Mouse (Mus musculus) heart, embryonic 14.5 days (tissue): ENCODE data around the gene Spag16. TPM values are rescaled to one million over a fixed set of nuclear protein-coding genes. Genes with fewer than 3 reads are reported as not detected.

Source experiments
- ATAC-seq: fragments of 200-750 bp; cut with Nextera tagmentation; 2 replicates; pipeline ENCODE4 v1.8.0; 2017; ENCODE audit warnings: low read depth, moderate TSS enrichment; ENCODE audit not compliant: insufficient number of reproducible peaks, insufficient read depth, low FRiP score
- H3K27ac ChIP-seq, 2 experiments: fragments of 200-500 bp in 1 of 2; fragments of 300-500 bp in 1 of 2; sonication (generic) in 1 of 2; replicated peaks in 1 of 2; 2 replicates each; pipeline ENCODE4 v1.5.1; 2012 to 2014; ENCODE audit warnings: low read depth in 2 of 2, low read length in 2 of 2, control low read depth in 1 of 2, mild to moderate bottlenecking in 1 of 2, mixed read lengths in 1 of 2; ENCODE audit not compliant: control insufficient read depth in 1 of 2, insufficient read depth in 1 of 2
- H3K27me3 ChIP-seq: fragments of 300-500 bp; sonication (generic); 2 replicates; pipeline ENCODE4 v1.6.1; 2014; ENCODE audit warnings: mild to moderate bottlenecking, low read length, control low read depth; ENCODE audit not compliant: control insufficient read depth, insufficient read depth
- H3K36me3 ChIP-seq: fragments of 300-500 bp; sonication (generic); 2 replicates; pipeline ENCODE4 v1.6.1; 2014; ENCODE audit warnings: mild to moderate bottlenecking, control low read depth, low read length, mixed read lengths; ENCODE audit not compliant: control insufficient read depth, insufficient read depth
- H3K4me1 ChIP-seq, 2 experiments: fragments of 200-500 bp in 1 of 2; fragments of 300-500 bp in 1 of 2; sonication (generic) in 1 of 2; 2 replicates each; pipeline ENCODE4 v1.6.1; 2012 to 2014; ENCODE audit warnings: low read length in 2 of 2, control low read depth in 1 of 2, mixed read lengths in 1 of 2; ENCODE audit not compliant: control insufficient read depth in 2 of 2, insufficient read depth in 2 of 2
- H3K4me2 ChIP-seq: fragments of 300-500 bp; sonication (generic); 2 replicates; pipeline ENCODE4 v1.6.1; 2014; ENCODE audit warnings: mild to moderate bottlenecking, low read length
- H3K4me3 ChIP-seq, 2 experiments: fragments of 200-500 bp in 1 of 2; fragments of 300-500 bp in 1 of 2; sonication (generic) in 1 of 2; 2 replicates each; pipeline ENCODE4 v1.5.1; 2012 to 2014; ENCODE audit warnings: low read length in 2 of 2, mild to moderate bottlenecking in 2 of 2, control low read depth in 1 of 2, low read depth in 1 of 2, moderate library complexity in 1 of 2; ENCODE audit not compliant: control insufficient read depth in 1 of 2, insufficient read depth in 1 of 2
- H3K9ac ChIP-seq: fragments of 300-500 bp; sonication (generic); 2 replicates; pipeline ENCODE4 v1.6.1; 2014; ENCODE audit warnings: mild to moderate bottlenecking, low read length
- H3K9me3 ChIP-seq: fragments of 300-500 bp; sonication (generic); 2 replicates; pipeline ENCODE4 v1.6.1; 2016; ENCODE audit warnings: low read length, control low read depth; ENCODE audit not compliant: control insufficient read depth
- WGBS: fragments of 180-500 bp; shearing (Covaris S2); extraction: QIAGEN DNeasy Blood & Tissue Kit; methylation state at CpG from one replicate; pipeline ENCODE4 v1.1.7; 2014; 5-methylcytosine and 5-hydroxymethylcytosine counted together
- polyA plus RNA-seq: library from polyadenylated mRNA; unstranded; fragments of >200 nt; fragmentation: Nextera tagmentation; extraction: Ambion mirVana; gene quantifications from 2 replicates; pipeline ENCODE4 v1.2.1, GENCODE M21; 2014

The Spag16 gene
- polyA plus RNA-seq, 1 experiment from 2014 or later = 0.22 TPM

- Histone ChIP-seq H3K4me2 (no peak overlapping the region), H3K4me1 (no peaks in the 10 kb centered on the region), H3K9me3 (no peaks in the 10 kb centered on the region), H3K9ac (no peak overlapping the region), H3K27me3 (no peaks in the 10 kb centered on the region), H3K36me3 (no peaks in the 10 kb centered on the region), H3K4me3 (no peak overlapping the region), H3K27ac (no peak overlapping the region)
- WGBS = 67% methylated on average over 4 of the region's 4 CpGs
- no peak for ATAC-seq
Measured at GRCm38 (mm10) chr1:70116212-70116982, 289.6 kb downstream of the Spag16 start.

GRCm38 (mm10) chr1:70128035-70128434 lies 301.3 kb downstream of the Spag16 start:
- Histone ChIP-seq H3K27me3 (no peaks in the 10 kb centered on the region), H3K36me3 (no peaks in the 10 kb centered on the region), H3K9me3 (no peaks in the 10 kb centered on the region), H3K4me3 (no peak overlapping the region), H3K4me2 (no peak overlapping the region), H3K4me1 (no peaks in the 10 kb centered on the region), H3K9ac (no peak overlapping the region), H3K27ac (no peak overlapping the region)
- 51% methylated on average over 2 of the region's 2 CpGs for WGBS
- ATAC-seq = no peak

DNA sequence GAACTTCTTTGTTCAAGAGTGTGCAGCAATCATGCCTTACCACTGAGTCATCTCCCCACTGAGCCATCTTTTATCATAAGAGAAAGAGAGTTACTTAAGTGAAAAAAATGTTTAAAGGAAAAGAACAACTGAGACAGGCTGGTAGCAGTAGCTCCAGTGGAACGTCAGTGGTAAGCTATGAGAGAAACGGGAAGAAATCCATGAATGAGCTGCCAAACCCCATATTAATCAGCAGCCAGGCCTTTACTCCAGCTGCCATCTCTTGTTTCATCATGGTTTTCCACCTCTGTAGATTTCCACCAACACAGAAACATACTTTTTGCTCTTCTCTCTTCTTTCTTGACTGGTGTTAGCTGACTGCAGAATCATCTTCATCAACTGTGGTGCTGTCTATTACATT lies 308.8 kb downstream of the Spag16 start:
- H3K9ac ChIP-seq = no peak overlapping the region
- no peak overlapping the region for H3K4me2 ChIP-seq
- no peaks in the 10 kb centered on the region for H3K9me3 ChIP-seq
- no peak for ATAC-seq
- H3K27me3 ChIP-seq = no peaks in the 10 kb centered on the region
- H3K4me3 ChIP-seq = no peak overlapping the region
- WGBS = 73% methylated on average over 2 of the region's 2 CpGs
- no peaks in the 10 kb centered on the region for H3K4me1 ChIP-seq
- H3K36me3 ChIP-seq = no peaks in the 10 kb centered on the region
- no peak overlapping the region for H3K27ac ChIP-seq

DNA sequence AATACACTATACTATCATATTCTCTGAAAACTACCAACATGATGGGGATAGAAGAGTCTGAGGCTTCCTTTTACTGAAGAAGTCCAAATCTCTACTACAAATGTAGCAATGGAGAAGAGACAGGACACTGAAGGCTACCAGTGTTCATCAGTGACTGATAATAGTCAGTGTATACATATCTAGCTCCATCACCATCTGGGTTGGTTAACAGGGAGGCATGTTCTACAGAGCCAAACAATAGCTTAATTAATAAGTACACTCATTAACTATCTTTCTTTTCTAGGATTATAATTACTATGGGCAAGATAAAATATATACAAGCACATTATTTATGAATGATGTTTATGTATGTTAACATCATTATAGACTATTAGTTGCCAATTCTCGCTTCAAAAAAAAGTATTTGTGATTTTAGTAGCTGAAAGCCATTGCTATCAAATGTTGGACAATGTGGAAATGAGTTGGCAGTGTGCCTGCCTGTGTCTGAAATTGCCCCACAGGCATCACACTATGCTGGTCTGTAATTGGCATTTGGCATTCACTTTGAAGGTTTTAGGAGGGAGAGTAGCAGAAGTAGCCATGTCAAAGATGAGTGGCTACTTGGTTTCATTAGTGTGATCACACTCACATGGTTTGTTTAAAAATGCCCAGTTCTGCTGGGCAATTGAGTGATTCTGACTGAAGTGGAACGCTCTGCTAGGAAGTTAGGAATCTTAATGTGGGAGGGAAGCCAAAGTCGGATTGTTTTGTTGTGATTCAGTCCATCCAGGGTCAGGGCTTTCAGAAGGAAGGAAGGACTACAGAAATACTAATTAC lies 338.8 kb downstream of the Spag16 start:
- 68% methylated on average over 3 of the region's 3 CpGs for WGBS
- H3K9me3 ChIP-seq = no peaks in the 10 kb centered on the region
- H3K4me2 ChIP-seq = no peak overlapping the region
- no peaks in the 10 kb centered on the region for H3K36me3 ChIP-seq
- H3K4me3 ChIP-seq = no peak overlapping the region
- no peak for ATAC-seq
- no peaks in the 10 kb centered on the region for H3K27me3 ChIP-seq
- no peak overlapping the region for H3K27ac ChIP-seq
- H3K4me1 ChIP-seq = no peaks in the 10 kb centered on the region
- H3K9ac ChIP-seq = no peak overlapping the region

DNA sequence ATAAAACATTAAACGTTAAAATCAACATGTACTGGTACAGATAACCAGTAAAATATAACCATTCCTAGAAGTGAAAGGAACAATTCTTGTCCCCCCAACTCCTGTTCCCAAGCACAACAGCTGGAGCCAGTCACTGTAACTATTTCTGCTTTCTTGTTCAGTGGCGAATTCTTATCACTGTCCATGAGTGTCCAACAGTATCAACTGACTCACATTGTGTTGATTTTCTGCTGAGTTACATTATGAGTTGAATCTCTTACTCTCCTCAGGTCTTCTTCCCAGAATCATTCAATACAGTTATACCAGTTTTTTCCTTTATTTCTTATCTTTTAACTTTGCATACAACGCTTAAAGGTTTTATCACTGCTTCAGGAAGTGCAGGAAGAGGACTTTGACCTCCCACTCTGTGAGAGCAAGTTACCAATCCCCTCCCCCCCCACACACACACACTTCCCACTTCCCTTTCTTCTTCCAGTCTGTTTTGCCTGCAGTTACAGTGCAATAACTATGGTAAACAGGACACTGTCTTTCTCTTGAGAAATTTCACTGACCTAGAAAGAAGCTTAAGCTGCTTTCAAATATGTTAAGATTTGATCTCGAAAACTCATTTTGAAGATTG lies 353.5 kb downstream of the Spag16 start:
- 32% methylated on average over 4 of the region's 4 CpGs for WGBS
- Histone ChIP-seq H3K4me2 (no peak overlapping the region), H3K9me3 (no peaks in the 10 kb centered on the region), H3K4me1 (no peaks in the 10 kb centered on the region), H3K27ac (no peak overlapping the region), H3K9ac (no peak overlapping the region), H3K27me3 (no peaks in the 10 kb centered on the region), H3K4me3 (no peak overlapping the region), H3K36me3 (no peaks in the 10 kb centered on the region)
- no peak for ATAC-seq

DNA sequence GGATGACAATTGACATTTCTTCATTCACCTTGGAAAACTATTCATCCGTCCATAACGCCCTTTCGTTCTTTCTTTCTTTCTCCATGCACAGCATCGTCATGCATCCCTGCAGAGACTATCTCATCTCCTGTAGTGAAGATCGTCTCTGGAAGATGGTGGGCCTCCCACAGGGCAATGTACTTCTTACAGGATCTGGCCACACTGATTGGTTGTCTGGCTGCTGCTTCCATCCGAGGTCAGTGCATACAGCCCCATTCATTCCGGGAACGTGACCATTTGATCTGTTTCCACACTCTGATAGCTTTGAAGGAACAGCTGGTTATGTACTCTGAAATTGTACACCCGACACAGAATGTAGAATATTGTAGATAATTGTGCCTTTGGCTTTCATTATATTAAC lies 438.0 kb downstream of the Spag16 start:
- Histone ChIP-seq H3K27me3 (no peaks in the 10 kb centered on the region), H3K9me3 (no peaks in the 10 kb centered on the region), H3K4me1 (no peaks in the 10 kb centered on the region), H3K9ac (no peak overlapping the region), H3K4me2 (no peak overlapping the region), H3K27ac (no peak overlapping the region), H3K4me3 (no peak overlapping the region), H3K36me3 (no peaks in the 10 kb centered on the region)
- ATAC-seq = no peak
- 76% methylated on average over 9 of the region's 9 CpGs for WGBS

DNA sequence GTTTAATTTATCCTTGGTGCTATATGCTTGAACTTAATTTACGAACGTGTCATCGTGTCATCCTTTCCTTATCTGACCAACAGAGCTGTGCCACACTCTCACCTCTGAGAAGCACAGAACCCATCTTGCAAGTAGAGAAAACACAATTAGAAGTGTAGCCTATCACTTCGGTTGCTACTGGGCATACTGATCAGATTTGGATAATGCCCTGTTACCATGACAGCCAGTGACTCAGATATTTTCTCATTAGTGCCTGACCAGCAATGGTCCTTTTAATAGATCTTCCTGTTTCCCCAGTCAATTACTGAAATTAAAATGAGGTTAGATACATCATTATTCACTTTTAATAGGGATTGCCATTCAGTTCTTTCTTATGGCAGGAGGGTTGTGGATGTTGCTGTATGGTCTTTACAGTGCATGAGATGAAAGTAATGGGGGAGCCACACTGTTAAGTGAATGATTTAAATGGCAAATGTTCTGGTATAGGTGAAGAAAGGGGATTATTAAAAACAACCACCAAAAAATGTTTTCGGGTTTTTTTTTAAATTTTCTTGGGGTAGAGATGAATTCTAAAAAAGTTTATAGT lies 439.2 kb downstream of the Spag16 start:
- Histone ChIP-seq H3K4me3 (no peak overlapping the region), H3K4me2 (no peak overlapping the region), H3K27ac (no peak overlapping the region), H3K36me3 (no peaks in the 10 kb centered on the region), H3K27me3 (no peaks in the 10 kb centered on the region), H3K9me3 (no peaks in the 10 kb centered on the region), H3K4me1 (no peaks in the 10 kb centered on the region), H3K9ac (no peak overlapping the region)
- 85% methylated on average over 5 of the region's 5 CpGs for WGBS
- ATAC-seq = no peak
